Mouse (Mus musculus): Measurements from ENCODE around the gene Hsd17b2. TPM values are rescaled to one million over a fixed set of nuclear protein-coding genes. Genes with fewer than 3 reads are reported as not detected.
A peak's percentile ranks its signal among the peaks of the same experiment; 100 is the strongest.

Gene Hsd17b2
- total and polyA plus RNA-seq, 2 experiments from 2014 or later: 1.1 TPM; not detected in 1

- Histone ChIP-seq H3K9ac (replicated peaks; ENCODE audit: low read length) (no peak overlapping the region), H3K4me1 (ENCODE audit: insufficient read depth, low read length) (no peaks in the 10 kb centered on the region), H3K9me3 (ENCODE audit: low read length) (no peaks in the 10 kb centered on the region), H3K27me3 (ENCODE audit: insufficient read depth, low read length) (no peaks in the 10 kb centered on the region), H3K36me3 (ENCODE audit: insufficient read depth, low read length) (no peaks in the 10 kb centered on the region), H3K4me2 (ENCODE audit: low read depth, low read length) (no peak overlapping the region), H3K4me3 (ENCODE audit: low read length) (no peak overlapping the region), H3K27ac (no peak overlapping the region)
- 86% methylated on average over 3 of the region's 3 CpGs for WGBS
- TF ChIP-seq CTCF (IDR thresholded peaks at IDR 0.05; ENCODE audit: low read depth): no peak
- no peak for ATAC-seq
- no peak for DNase-seq (ENCODE audit: low spot score)
These were observed 29.1 kb upstream of the Hsd17b2 start for GRCm38 (mm10) chr8:117672558-117672957.

DNA sequence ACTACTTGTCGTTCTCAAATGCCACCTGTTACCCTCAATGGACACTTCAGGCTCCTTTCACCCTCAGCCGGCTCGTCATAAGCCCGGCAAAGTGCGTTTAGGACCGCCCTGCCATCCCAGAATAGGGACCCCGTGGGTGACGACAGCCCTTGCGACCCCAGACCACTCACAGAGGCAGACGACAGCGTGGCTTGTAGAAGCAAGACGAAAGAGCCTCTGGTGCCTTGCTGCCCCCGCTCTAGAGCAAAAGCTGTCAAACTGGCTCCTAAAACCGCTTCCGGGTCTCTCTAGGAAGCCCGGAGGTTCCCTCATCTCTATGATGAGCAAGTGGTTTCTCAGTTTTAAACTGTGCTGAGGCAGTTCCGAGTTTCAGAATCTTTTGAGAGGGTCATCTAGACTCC lies 28.3 kb upstream of the Hsd17b2 start, which contains the start of gene Sdr42e1:
Gene Sdr42e1, minus strand, starts transcription at position 260 of the 401 bp plus-strand sequence.
- peak within 1 kb of the TSS; percentile 49 for H3K4me3 ChIP-seq (ENCODE audit: low read length)
- no peaks in the 10 kb centered on the region for H3K4me1 ChIP-seq (ENCODE audit: insufficient read depth, low read length)
- H3K36me3 ChIP-seq (ENCODE audit: insufficient read depth, low read length): no peaks in the 10 kb centered on the region
- peak within 1 kb of the TSS; percentile 80 for H3K4me2 ChIP-seq (ENCODE audit: low read depth, low read length)
- H3K9me3 ChIP-seq (ENCODE audit: low read length): no peaks in the 10 kb centered on the region
- H3K27ac ChIP-seq: no peak within 1 kb of the TSS
- H3K9ac ChIP-seq (replicated peaks; ENCODE audit: low read length): peak within 1 kb of the TSS; percentile 43; the same call in 1 of the 2 replicates
- ATAC-seq: no peak
- TF ChIP-seq CTCF (IDR thresholded peaks at IDR 0.05; ENCODE audit: low read depth): no peak
- peak; percentile 67 for DNase-seq (ENCODE audit: low spot score)
- WGBS: 15% methylated on average over 17 of the region's 17 CpGs
- H3K27me3 ChIP-seq (ENCODE audit: insufficient read depth, low read length): no peaks in the 10 kb centered on the region

- H3K36me3 ChIP-seq (ENCODE audit: insufficient read depth, low read length): no peaks in the 10 kb centered on the region
- no peak overlapping the region for H3K4me2 ChIP-seq (ENCODE audit: low read depth, low read length)
- no peak overlapping the region for H3K27ac ChIP-seq
- DNase-seq (ENCODE audit: low spot score) (no peak), ATAC-seq (no peak)
- H3K27me3 ChIP-seq (ENCODE audit: insufficient read depth, low read length): no peaks in the 10 kb centered on the region
- no peaks in the 10 kb centered on the region for H3K4me1 ChIP-seq (ENCODE audit: insufficient read depth, low read length)
- TF ChIP-seq CTCF (IDR thresholded peaks at IDR 0.05; ENCODE audit: low read depth): no peak
- no peaks in the 10 kb centered on the region for H3K9me3 ChIP-seq (ENCODE audit: low read length)
- 80% methylated on average over 5 of the region's 5 CpGs for WGBS
- no peak overlapping the region for H3K4me3 ChIP-seq (ENCODE audit: low read length)
- no peak overlapping the region for H3K9ac ChIP-seq (replicated peaks; ENCODE audit: low read length)
These were observed 26.5 kb upstream of the Hsd17b2 start for GRCm38 (mm10) chr8:117675171-117675570.

- Histone ChIP-seq H3K4me2 (ENCODE audit: low read depth, low read length) (no peak overlapping the region), H3K9me3 (ENCODE audit: low read length) (no peaks in the 10 kb centered on the region), H3K27ac (no peak overlapping the region), H3K9ac (replicated peaks; ENCODE audit: low read length) (no peak overlapping the region), H3K27me3 (ENCODE audit: insufficient read depth, low read length) (no peaks in the 10 kb centered on the region), H3K36me3 (ENCODE audit: insufficient read depth, low read length) (no peaks in the 10 kb centered on the region), H3K4me1 (ENCODE audit: insufficient read depth, low read length) (no peaks in the 10 kb centered on the region), H3K4me3 (ENCODE audit: low read length) (no peak overlapping the region)
- TF ChIP-seq CTCF (IDR thresholded peaks at IDR 0.05; ENCODE audit: low read depth): no peak
- DNase-seq (ENCODE audit: low spot score) (no peak), ATAC-seq (no peak)
- WGBS: 75% methylated on average over 9 of the region's 9 CpGs
These were observed 25.2 kb upstream of the Hsd17b2 start for GRCm38 (mm10) chr8:117676460-117676859.

- no peak for TF ChIP-seq CTCF (IDR thresholded peaks at IDR 0.05; ENCODE audit: low read depth)
- ATAC-seq (no peak), DNase-seq (ENCODE audit: low spot score) (no peak)
- no peak overlapping the region for H3K27ac ChIP-seq
- no peak overlapping the region for H3K4me3 ChIP-seq (ENCODE audit: low read length)
- H3K27me3 ChIP-seq (ENCODE audit: insufficient read depth, low read length): no peaks in the 10 kb centered on the region
- H3K4me2 ChIP-seq (ENCODE audit: low read depth, low read length): no peak overlapping the region
- WGBS: 83% methylated on average over 8 of the region's 8 CpGs
- no peak overlapping the region for H3K9ac ChIP-seq (replicated peaks; ENCODE audit: low read length)
- no peaks in the 10 kb centered on the region for H3K36me3 ChIP-seq (ENCODE audit: insufficient read depth, low read length)
- H3K4me1 ChIP-seq (ENCODE audit: insufficient read depth, low read length): no peaks in the 10 kb centered on the region
- no peaks in the 10 kb centered on the region for H3K9me3 ChIP-seq (ENCODE audit: low read length)
These were observed 24.7 kb upstream of the Hsd17b2 start for GRCm38 (mm10) chr8:117677011-117677410.

DNA sequence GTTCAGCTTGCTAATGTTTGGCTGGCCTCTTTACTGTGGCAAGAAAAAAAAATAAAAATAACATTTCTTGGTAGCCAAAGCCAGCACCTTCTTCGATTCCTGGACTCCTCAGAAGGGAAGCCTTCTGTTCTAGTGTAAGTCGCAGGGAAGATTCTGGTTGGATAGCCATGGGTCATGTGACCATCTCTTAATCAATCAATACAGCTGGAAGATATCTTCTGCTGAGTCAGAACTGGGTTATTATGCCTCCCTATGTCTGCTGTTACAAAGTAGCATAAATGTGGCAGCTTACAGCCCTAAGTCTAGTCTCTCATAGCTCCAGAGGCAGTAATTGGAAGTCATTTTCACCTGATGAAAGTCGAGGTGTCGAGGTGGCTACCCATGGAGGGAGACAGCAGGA lies 23.1 kb upstream of the Hsd17b2 start:
- Histone ChIP-seq H3K27me3 (ENCODE audit: insufficient read depth, low read length) (no peaks in the 10 kb centered on the region), H3K9ac (replicated peaks; ENCODE audit: low read length) (no peak overlapping the region), H3K27ac (no peak overlapping the region), H3K4me1 (ENCODE audit: insufficient read depth, low read length) (no peaks in the 10 kb centered on the region), H3K4me2 (ENCODE audit: low read depth, low read length) (no peak overlapping the region), H3K4me3 (ENCODE audit: low read length) (no peak overlapping the region), H3K9me3 (ENCODE audit: low read length) (no peaks in the 10 kb centered on the region), H3K36me3 (ENCODE audit: insufficient read depth, low read length) (no peaks in the 10 kb centered on the region)
- WGBS: 81% methylated on average over 4 of the region's 4 CpGs
- DNase-seq (ENCODE audit: low spot score) (no peak), ATAC-seq (no peak)
- no peak for TF ChIP-seq CTCF (IDR thresholded peaks at IDR 0.05; ENCODE audit: low read depth)

DNA sequence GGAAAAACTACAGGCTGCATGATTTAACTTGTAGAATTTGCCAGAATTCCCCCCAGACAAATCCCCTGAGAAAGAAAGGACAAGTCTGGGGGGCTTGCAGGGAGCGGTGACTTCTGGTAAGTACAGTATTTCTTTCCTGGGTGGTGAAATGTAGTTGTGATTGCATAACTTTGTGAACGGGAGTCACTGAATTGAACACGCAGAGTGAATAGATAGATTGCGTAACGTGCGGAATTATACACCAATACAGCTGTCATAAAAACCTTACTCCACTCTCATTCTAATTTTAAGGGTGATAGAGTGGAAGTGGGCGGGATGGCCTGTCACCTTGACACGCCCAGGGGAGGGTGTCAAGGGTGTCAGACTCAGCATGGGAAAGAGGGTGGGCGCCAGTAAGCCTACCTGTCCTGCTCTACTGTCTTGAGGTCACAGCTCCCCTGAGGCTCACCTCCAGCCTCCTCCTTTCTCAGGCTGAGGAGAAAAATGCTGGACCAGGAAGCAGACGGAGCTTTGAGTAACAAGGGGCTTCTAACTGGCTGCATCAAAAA lies 17.7 kb upstream of the Hsd17b2 start:
- H3K4me3 ChIP-seq (ENCODE audit: low read length): no peak overlapping the region

More for the DNA sequence above, 17.7 kb upstream of the Hsd17b2 start:
- H3K27me3 ChIP-seq (ENCODE audit: insufficient read depth, low read length): no peaks in the 10 kb centered on the region
- H3K4me1 ChIP-seq (ENCODE audit: insufficient read depth, low read length): no peaks in the 10 kb centered on the region
- ATAC-seq: no peak
- H3K9ac ChIP-seq (replicated peaks; ENCODE audit: low read length): no peak overlapping the region
- no peak for DNase-seq (ENCODE audit: low spot score)
- no peaks in the 10 kb centered on the region for H3K36me3 ChIP-seq (ENCODE audit: insufficient read depth, low read length)
- no peaks in the 10 kb centered on the region for H3K9me3 ChIP-seq (ENCODE audit: low read length)
- H3K4me2 ChIP-seq (ENCODE audit: low read depth, low read length): no peak overlapping the region
- WGBS: 89% methylated on average over 10 of the region's 10 CpGs
- no peak overlapping the region for H3K27ac ChIP-seq
- no peak for TF ChIP-seq CTCF (IDR thresholded peaks at IDR 0.05; ENCODE audit: low read depth)
